Mouse (Mus musculus): Measurements from ENCODE around the gene Ago3. TPM values are rescaled to one million over a fixed set of nuclear protein-coding genes. Genes with fewer than 3 reads are reported as not detected.
A peak's percentile ranks its signal among the peaks of the same experiment; 100 is the strongest.

The Ago3 gene
- polyA plus RNA-seq, 1 experiment from 2014 or later = 11.5 TPM

GRCm38 (mm10) chr4:126290314-126290713 is 139.0 kb downstream of the Ago3 start:
- peaks cover 21% of the 10 kb centered on the region for H3K4me1 ChIP-seq (replicated peaks)
- ATAC-seq (replicated peaks; ENCODE audit: insufficient number of reproducible peaks, insufficient read depth, low FRiP score, low read depth) = no peak
- H3K4me3 ChIP-seq = no peak overlapping the region
- H3K27me3 ChIP-seq = peaks cover 54% of the 10 kb centered on the region
- H3K4me2 ChIP-seq = no peak overlapping the region
- H3K9me3 ChIP-seq (replicated peaks) = no peaks in the 10 kb centered on the region
- H3K9ac ChIP-seq = no peak overlapping the region
- no peaks in the 10 kb centered on the region for H3K36me3 ChIP-seq
- WGBS = 79% methylated on average over 8 of the region's 8 CpGs
- no peak overlapping the region for H3K27ac ChIP-seq

GRCm38 (mm10) chr4:126288085-126288666 is 141.2 kb downstream of the Ago3 start:
- peaks cover 21% of the 10 kb centered on the region for H3K4me1 ChIP-seq (replicated peaks)

GRCm38 (mm10) chr4:126287302-126287995 is 141.9 kb downstream of the Ago3 start:
- no peak overlapping the region for H3K9ac ChIP-seq
- H3K4me1 ChIP-seq (replicated peaks) = peaks cover 21% of the 10 kb centered on the region
- H3K4me3 ChIP-seq = peak overlapping the region; percentile 55
- no peak; the same call in 1 of the 2 replicates for ATAC-seq (replicated peaks; ENCODE audit: insufficient number of reproducible peaks, insufficient read depth, low FRiP score, low read depth)
- H3K4me2 ChIP-seq = peak overlapping the region; percentile 77
- H3K9me3 ChIP-seq (replicated peaks) = no peaks in the 10 kb centered on the region
- no peaks in the 10 kb centered on the region for H3K36me3 ChIP-seq
- 25% methylated on average over 11 of the region's 11 CpGs for WGBS
- peaks cover 74% of the 10 kb centered on the region for H3K27me3 ChIP-seq
- H3K27ac ChIP-seq = 0 out of 2 replicates have a peak overlapping the region, but pooled peaks have one; percentile 18

More at GRCm38 (mm10) chr4:126288085-126288666, 141.2 kb downstream of the Ago3 start:
- no peak for ATAC-seq (replicated peaks; ENCODE audit: insufficient number of reproducible peaks, insufficient read depth, low FRiP score, low read depth)
- H3K9ac ChIP-seq = no peak overlapping the region
- H3K27me3 ChIP-seq = peaks cover 69% of the 10 kb centered on the region
- H3K4me3 ChIP-seq = peak overlapping the region; percentile 55
- H3K4me2 ChIP-seq = peak overlapping the region; percentile 77
- no peaks in the 10 kb centered on the region for H3K9me3 ChIP-seq (replicated peaks)
- 31% methylated on average over 17 of the region's 17 CpGs for WGBS
- no peaks in the 10 kb centered on the region for H3K36me3 ChIP-seq
- 0 out of 2 replicates have a peak overlapping the region, but pooled peaks have one; percentile 18 for H3K27ac ChIP-seq

GRCm38 (mm10) chr4:126286492-126286891 is 142.9 kb downstream of the Ago3 start, which contains the start of gene Col8a2:
Gene Col8a2 (plus strand): TSS chr4:126286793.
- ATAC-seq (replicated peaks; ENCODE audit: insufficient number of reproducible peaks, insufficient read depth, low FRiP score, low read depth) = peak; percentile 40; the same call in 1 of the 2 replicates
- no peaks in the 10 kb centered on the region for H3K36me3 ChIP-seq
- WGBS = 2% methylated on average over 39 of the region's 42 CpGs
- no peaks in the 10 kb centered on the region for H3K9me3 ChIP-seq (replicated peaks)
- peak within 1 kb of the TSS; percentile 77 for H3K4me2 ChIP-seq
- peaks cover 21% of the 10 kb centered on the region for H3K4me1 ChIP-seq (replicated peaks)
- H3K27ac ChIP-seq = peak within 1 kb of the TSS; percentile 49
- peak within 1 kb of the TSS; percentile 55 for H3K4me3 ChIP-seq
- peak within 1 kb of the TSS; percentile 53 for H3K9ac ChIP-seq
- peaks cover 80% of the 10 kb centered on the region for H3K27me3 ChIP-seq

GRCm38 (mm10) chr4:126283582-126283981 is 145.8 kb downstream of the Ago3 start:
- Histone ChIP-seq H3K4me3 (no peak overlapping the region), H3K4me1 (replicated peaks) (peaks cover 22% of the 10 kb centered on the region), H3K9ac (no peak overlapping the region), H3K27me3 (peaks cover 63% of the 10 kb centered on the region), H3K27ac (no peak overlapping the region), H3K4me2 (no peak overlapping the region), H3K36me3 (no peaks in the 10 kb centered on the region), H3K9me3 (replicated peaks) (no peaks in the 10 kb centered on the region)
- WGBS = 72% methylated on average over 8 of the region's 8 CpGs
- ATAC-seq (replicated peaks; ENCODE audit: insufficient number of reproducible peaks, insufficient read depth, low FRiP score, low read depth) = no peak

- 59% methylated on average over 9 of the region's 9 CpGs for WGBS
- Histone ChIP-seq H3K4me3 (no peak overlapping the region), H3K9ac (no peak overlapping the region), H3K4me1 (replicated peaks) (peaks cover 17% of the 10 kb centered on the region), H3K9me3 (replicated peaks) (no peaks in the 10 kb centered on the region), H3K36me3 (no peaks in the 10 kb centered on the region), H3K27me3 (peaks cover 44% of the 10 kb centered on the region), H3K27ac (no peak overlapping the region), H3K4me2 (no peak overlapping the region)
- ATAC-seq (replicated peaks; ENCODE audit: insufficient number of reproducible peaks, insufficient read depth, low FRiP score, low read depth) = no peak
These were observed 147.7 kb downstream of the Ago3 start for GRCm38 (mm10) chr4:126281706-126282105.

Other genes with a start within 250 kb of the Ago3 start
- gene Thrap3, start 226.8 kb downstream of the Ago3 start, polyA plus RNA-seq (2015; fragmentation: Nextera tagmentation; extraction: Ambion mirVana) = 129 and 149 TPM in 2 replicates
- 39.4 and 50.7 TPM in 2 replicates for gene Map7d1, start 173.2 kb downstream of the Ago3 start, polyA plus RNA-seq (2015; fragmentation: Nextera tagmentation; extraction: Ambion mirVana)
- gene Trappc3, start 167.2 kb downstream of the Ago3 start, polyA plus RNA-seq (2015; fragmentation: Nextera tagmentation; extraction: Ambion mirVana) = 73.1 and 77.6 TPM in 2 replicates
- 5.2 and 10.9 TPM in 2 replicates for gene Col8a2, start 142.8 kb downstream of the Ago3 start, polyA plus RNA-seq (2015; fragmentation: Nextera tagmentation; extraction: Ambion mirVana)
- gene Adprhl2, start 107.9 kb downstream of the Ago3 start, polyA plus RNA-seq (2015; fragmentation: Nextera tagmentation; extraction: Ambion mirVana) = 30.4 and 44.9 TPM in 2 replicates
- gene Tekt2, start 103.9 kb downstream of the Ago3 start, polyA plus RNA-seq (2015; fragmentation: Nextera tagmentation; extraction: Ambion mirVana) = 1.1 and 2.4 TPM in 2 replicates
- 1.9 and 2.5 TPM in 2 replicates for gene Ago1, start 39.0 kb upstream of the Ago3 start, polyA plus RNA-seq (2015; fragmentation: Nextera tagmentation; extraction: Ambion mirVana)
- gene Ago4, start 103.9 kb upstream of the Ago3 start, polyA plus RNA-seq (2015; fragmentation: Nextera tagmentation; extraction: Ambion mirVana) = 0.97 and 1.4 TPM in 2 replicates
- 17.1 and 19.8 TPM in 2 replicates for gene Clspn, start 127.4 kb upstream of the Ago3 start, polyA plus RNA-seq (2015; fragmentation: Nextera tagmentation; extraction: Ambion mirVana)
- gene 5730409E04Rik, start 180.3 kb upstream of the Ago3 start, polyA plus RNA-seq (2015; fragmentation: Nextera tagmentation; extraction: Ambion mirVana) = 1.8 and 2.4 TPM in 2 replicates
- gene Psmb2, start 248.1 kb upstream of the Ago3 start, polyA plus RNA-seq (2015; fragmentation: Nextera tagmentation; extraction: Ambion mirVana) = 358 and 375 TPM in 2 replicates